Mouse (Mus musculus): ENCODE results near the gene Pou2f2.

Gene Pou2f2

DNA sequence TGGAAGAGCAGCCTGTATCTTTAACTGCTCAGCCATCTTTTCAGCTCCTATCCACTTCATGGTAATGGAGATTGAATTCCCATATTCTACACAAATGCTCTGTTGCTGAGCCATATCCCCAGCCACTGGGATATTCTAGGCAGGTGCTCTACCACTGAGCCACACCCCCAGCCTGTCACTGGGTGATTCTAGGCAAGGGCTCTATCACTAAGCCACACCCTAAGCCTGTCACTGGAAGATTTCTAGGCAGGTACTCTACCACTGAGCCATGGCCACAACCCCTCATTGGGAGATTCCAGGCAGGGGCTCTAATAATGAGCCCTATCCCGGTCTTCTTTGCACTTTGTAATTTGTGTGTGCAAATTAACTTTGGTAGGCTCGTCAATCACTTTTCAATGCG is 15.6 kb upstream of the Pou2f2 start:
- no peak for DNase-seq (ENCODE audit: low spot score)

DNA sequence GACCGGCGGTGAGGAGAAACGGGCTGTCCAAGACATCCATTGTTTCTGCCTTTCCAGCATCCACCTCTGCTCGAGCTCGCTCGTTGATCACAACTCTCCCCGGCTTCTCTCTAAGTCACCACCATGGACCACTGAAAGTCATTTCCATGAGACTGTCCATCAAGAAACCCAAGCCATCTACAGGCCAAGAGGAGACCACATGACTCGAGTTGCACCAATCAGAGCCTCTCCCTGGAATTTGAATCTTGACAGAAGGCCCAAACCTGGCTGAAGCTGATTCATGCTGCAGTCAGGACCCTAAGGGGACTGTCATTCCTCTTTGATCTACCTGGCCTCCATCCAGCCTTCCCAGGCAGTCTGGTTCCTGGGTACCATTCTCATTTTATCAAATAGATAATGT is 12.6 kb upstream of the Pou2f2 start:
- DNase-seq (ENCODE audit: low spot score), result no peak

DNA sequence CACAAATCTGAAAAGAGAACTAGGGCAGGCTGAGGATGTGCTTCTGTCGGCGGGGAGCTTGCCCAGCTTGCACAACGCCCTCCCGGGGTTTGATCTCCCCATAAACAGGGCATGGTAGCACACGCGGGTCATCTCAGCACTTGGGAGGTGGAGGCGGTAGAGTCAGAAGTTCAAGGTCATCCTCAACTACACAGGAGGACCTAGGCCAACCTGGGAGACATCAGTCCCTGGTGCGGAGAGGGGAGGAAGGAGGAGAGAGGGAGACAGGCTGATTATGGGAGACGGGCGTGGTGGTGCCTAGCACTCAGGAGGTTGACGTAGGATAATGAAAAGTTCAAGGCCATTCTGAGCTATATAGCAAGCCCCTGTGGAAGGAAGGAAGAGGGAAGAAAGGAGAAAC is 11.3 kb upstream of the Pou2f2 start:
- no peak for DNase-seq (ENCODE audit: low spot score)

DNA sequence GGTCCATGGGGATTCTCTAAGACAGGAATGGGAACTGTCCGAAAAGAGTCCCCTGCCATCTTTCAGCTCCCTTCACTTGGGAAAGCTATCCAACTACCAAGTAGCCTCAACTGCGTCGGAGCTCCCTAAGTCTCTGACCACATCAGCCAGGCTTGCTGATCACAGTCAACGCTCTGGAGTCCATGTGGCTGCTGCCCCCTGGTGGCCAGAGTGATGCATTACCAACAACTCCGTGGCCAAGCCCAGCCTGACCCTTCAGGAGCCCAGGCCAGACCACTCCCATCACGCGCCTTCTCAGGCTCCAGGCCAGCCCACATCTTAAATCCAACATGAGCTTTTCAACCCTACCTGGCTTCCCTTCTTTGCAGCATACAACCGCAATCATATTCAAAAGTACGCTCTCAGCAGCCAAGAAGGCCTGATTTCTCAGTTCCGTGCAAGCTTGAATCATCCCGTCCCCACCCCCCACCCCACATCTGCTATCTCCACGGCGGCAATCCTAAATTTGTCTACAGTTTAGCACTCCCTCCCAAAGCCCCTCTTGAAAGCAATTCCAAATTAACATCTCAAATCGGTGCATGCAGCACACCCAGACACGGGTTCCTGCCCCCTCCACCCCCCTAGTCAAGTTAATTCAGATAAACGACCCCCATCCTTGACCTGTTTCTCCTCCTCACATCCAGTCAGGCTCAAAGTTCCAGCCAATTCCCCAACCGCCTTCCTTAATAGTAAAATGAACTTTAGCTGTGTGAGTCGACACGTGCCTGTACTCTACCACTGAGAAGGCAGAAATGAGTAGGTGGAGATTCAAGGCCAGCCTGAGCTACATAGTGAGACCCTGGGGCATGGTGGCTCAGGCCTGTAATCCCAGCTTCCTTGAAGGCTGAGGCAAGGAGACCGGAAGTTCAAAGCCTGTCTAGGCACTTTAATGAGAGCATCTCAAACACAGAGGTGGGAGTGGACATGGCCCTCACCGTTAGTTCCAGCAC is 8.4 kb upstream of the Pou2f2 start:
- peak; percentile 86 for DNase-seq (ENCODE audit: low spot score)

- DNase-seq (ENCODE audit: low spot score), result no peak
Observed at GRCm38 (mm10) chr7:25184091-25184490, 4.6 kb upstream of the Pou2f2 start.

- DNase-seq (ENCODE audit: low spot score), result no peak
Observed at GRCm38 (mm10) chr7:25181814-25182213, 2.3 kb upstream of the Pou2f2 start.

DNA sequence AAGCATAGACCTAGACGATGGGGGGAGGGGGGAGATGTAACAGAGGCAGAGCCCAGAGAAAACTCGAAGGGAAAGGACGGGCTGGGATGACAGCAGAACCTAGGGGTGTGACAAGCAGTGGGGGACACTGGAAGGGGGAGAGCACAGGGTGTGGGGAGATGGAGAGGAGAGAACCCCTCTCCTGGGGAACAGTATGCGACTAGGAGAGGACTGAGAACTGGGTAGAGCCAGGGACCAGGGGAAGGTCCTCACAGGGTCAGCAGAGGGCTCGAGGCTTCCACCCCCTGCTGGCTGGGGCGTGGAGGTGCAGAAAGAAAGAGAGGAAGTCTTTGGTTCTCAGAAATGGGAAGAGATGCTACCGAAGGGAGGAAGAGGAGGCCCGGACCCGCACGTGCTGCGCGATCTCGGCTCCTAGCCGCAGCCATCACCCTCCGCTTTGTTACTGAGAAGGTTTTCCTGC is 1.8 kb upstream of the Pou2f2 start:
- no peak for DNase-seq (ENCODE audit: low spot score)

DNA sequence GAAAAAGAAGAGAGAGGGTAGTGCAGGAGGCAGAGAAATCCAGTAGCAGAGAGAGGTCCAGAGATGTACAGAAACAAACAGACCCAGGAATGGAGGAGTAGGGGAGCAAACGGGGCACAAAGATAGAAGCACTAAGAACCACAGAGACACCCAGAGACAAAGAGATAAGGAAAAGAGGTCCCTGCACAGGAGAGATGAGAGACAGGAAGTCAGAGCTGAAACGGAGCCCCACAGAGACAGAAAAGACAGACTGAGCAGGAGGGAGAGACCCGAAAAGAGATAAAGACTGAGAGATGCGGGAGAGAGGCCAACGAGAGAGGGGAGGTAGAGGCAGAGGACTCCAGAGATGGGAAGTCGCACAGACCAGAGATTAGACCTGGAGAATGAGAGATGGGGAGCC is 986 bp upstream of the Pou2f2 start:
- no peak for DNase-seq (ENCODE audit: low spot score)

GRCm38 (mm10) chr7:25178787-25179605 is 530 bp downstream of the Pou2f2 start:
- DNase-seq (ENCODE audit: low spot score), result no peak

GRCm38 (mm10) chr7:25178317-25178716 is 1.2 kb downstream of the Pou2f2 start:
- no peak for DNase-seq (ENCODE audit: low spot score)

DNA sequence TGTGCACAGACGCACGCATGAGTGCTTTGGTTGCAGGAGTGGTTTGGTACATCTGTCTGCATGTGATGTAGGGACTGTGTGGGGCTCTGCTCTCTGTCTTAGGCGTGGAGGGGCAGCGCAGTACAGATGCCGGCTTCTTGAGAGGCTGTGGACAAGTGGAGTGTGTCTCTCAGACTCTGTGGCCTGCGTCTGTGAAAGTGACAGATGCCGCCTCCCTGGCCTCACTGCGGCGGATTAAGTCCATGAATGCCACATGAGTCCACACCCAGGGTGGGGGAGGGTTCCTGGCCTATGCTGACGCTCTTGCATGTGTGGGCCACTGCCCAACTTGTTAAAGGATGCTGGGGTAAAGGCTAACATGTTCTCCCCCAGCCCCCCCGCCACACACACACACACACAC is 5.2 kb downstream of the Pou2f2 start:
- DNase-seq (ENCODE audit: low spot score), result no peak

DNA sequence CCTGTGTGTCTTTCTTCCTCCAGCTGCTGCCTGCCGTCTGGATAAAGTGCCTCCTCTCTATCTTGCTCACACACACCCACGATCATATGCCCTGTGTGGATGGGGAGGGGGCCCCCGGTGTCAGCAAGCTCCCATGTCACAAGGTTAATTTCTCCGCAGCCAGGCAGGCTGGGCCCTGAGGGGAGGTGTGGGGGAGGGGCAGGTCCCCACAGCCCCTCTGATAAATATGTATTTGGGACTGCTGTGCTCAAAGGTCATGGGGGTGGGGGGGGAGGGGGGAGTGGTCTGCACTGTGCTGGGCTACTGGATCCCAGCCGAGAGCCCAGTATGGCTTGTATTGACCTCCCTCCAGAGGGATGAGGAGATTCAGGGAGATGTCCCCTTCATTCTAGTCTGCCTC is 6.9 kb downstream of the Pou2f2 start:
- no peak for DNase-seq (ENCODE audit: low spot score)

DNA sequence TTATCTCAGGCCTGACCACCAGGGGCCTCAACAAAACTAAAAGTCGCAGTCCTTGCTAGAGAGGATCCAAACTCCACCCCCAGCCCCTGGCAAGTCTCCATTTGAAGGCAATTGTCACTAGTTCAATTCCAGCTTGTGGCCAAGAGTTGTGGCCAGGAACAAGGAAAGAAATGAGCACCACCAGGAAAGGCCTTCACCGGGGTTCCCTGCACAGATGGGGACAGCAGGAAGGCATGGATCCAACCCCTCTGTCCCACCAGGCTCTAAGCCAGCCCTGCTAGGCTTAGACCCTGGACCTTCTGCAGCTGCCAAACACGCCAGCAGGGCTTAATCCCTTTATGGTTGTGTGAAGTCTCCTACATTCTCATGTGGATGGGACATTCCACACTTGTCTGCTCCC is 8.9 kb downstream of the Pou2f2 start:
- DNase-seq (ENCODE audit: low spot score), result no peak

GRCm38 (mm10) chr7:25166106-25166505 is 13.4 kb downstream of the Pou2f2 start:
- no peak for DNase-seq (ENCODE audit: low spot score)

DNA sequence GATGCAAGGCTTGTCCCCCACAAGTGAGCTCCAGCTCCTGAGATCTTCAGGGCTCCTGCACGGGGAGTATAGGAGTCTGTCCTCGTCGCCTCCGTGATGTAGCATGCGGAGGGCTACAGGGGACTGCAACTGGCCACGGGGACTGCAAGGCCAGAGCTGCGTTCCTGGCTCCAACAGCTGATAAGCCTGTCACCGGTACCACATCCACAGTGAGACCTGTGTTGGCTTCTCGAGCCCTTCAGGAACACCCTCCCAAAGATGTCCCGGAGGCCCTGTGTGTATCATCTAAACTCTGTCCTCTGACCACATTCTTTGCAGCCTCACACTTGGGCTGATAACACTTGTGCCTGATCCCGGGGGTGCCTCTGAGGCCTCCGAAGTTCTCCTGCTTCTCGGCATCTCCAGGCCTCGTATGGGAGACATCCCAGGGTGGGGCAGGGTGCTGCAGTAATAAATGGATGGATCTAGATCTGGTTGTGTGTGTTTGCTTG is 23.3 kb downstream of the Pou2f2 start:
- no peak for DNase-seq (ENCODE audit: low spot score)

- DNase-seq (ENCODE audit: low spot score), result no peak
Observed at GRCm38 (mm10) chr7:25155469-25156157, 23.9 kb downstream of the Pou2f2 start.

DNA sequence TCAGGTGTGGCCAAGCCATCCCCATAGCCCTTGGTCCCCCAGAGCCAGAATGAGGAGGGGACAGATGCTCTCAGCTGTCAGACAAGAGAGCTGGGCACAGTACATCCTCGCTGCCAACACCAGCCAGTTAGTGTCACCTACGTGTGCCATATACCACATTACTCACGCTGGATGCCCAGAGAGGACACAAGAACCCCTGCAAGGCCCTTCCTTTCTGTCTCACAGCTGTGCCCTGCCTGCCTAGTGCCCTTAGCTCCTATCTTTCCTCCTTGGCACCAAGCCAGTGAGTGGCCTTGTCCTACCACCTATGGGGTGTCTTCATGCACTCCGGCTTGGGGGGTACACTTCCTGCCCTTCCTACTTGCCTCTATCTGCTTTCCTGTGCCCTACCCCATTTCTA is 24.9 kb downstream of the Pou2f2 start:
- no peak for DNase-seq (ENCODE audit: low spot score)

- DNase-seq (ENCODE audit: low spot score), result no peak
Observed at GRCm38 (mm10) chr7:25153841-25154240, 25.7 kb downstream of the Pou2f2 start.

DNA sequence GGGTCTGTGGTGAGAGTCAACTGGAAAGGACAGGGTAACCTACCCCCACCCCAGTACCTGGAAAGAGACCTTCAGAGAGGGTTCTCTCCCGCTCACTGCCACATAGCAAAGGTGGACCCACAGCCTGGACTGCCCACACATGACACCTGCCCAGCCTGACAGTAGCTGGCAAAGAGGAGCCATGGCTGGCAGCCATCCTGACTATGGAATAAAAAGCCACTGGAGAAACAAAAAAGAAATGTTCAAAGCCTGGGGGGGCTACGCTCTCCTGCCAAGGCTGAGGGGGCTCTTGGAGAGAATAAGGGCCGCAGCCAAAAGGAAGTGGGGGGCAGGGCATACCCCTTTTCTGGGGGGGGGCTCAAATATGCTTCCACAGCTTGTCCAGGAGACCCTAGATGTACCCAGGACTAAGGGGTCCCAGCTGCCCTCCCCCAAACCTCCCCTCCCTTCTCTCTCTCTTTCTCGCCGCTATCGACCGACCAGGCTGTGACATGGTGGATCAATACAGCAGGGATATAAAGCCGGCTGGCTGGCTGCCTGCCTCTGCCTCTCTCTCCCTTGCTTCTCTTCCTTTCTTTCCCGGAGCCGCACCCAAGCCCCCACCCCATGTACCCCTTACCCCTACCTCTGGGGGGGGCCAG is 27.5 kb downstream of the Pou2f2 start:
- DNase-seq (ENCODE audit: low spot score), result no peak

GRCm38 (mm10) chr7:25151009-25151408 is 28.5 kb downstream of the Pou2f2 start:
- no peak for DNase-seq (ENCODE audit: low spot score)

GRCm38 (mm10) chr7:25150151-25150663 is 29.3 kb downstream of the Pou2f2 start:
- DNase-seq (ENCODE audit: low spot score), result no peak
